Mouse (Mus musculus) right cerebral cortex, postnatal 4 days (tissue): ENCODE results near the gene 2410137M14Rik.
A peak's percentile ranks its signal among the peaks of the same experiment; 100 is the strongest.
"Not testable (repeated sequence)": the region's sequence is repeated elsewhere in the genome, so short reads cannot be mapped to it uniquely, and the experiment has no call there.

ENCODE experiments used
- DNase-seq: peaks from one replicate; pipeline ENCODE4 v3.0.0-alpha.2; 2022

Gene 2410137M14Rik

DNA sequence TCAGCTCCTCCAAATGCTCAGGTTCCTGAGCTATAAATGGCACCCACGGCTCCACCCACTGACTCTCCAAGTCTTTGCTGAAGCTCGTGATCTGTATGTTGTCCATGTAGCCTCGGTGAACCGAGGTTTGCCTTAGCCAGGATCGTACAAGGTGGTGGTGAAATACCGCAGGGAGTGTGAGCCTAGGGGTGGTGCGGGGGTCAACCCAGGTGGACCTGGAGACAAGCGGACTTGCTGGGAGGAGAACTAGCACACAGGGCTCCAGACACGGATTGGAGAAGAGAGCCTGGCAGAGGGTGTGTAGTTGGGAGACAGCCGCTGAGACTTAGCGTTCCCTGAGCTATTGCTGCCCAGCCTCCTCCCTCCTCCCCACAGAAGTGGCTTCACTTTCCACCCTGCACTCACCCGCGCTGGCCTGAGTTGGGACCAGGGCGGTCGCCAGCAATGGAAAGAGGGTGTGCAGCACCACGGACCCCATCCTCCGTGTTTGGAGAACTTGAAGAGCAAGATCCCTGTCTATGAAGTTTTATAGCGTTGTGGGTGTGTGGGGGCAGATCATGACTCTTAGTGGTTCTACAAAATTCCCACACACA lies at the start of gene 2410137M14Rik:
2410137M14Rik (minus strand) TSS at position 17 of the 593 bp plus-strand sequence.
- DNase-seq, result no peak

DNA sequence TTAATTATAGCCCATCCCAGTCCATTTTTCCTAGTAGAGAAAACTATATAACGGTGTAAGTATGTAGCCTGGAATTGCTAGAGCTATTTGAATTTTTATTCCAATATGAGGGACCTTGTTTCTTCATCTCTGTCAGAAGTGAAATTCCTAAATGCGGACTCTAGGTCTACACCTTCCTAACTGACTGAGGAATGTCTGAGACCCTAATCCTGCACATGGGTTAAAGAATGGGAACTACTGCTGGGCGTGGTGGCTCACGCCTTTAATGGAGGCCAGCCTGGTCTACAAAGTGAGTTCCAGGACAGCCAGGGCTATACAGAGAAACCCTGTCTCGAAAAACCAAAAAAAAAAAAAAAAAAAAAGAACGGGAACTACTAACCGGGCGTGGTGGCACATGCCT lies 48.1 kb upstream of the 2410137M14Rik start:
- DNase-seq, result no peak

DNA sequence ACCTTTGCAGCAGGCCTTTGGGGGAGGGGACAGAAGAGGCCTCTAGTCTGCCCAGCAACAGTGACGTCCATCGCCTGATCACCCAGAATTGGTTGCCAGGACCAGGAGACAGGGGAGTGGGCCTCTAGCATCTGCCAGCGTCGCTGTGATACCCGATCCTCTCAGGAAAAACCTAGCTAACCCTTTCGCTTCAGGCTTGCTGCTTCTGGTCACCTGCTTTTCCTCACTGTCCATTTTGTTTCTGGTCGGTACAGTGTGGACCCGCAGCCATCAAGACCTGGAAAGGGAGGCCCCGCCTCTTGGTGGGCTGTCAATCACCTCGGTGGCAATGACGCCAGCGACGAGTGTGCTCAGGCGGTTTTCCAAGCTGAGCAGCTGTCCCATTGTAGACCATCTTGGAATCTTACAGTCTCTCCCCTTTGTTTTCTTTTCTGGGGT lies 47.7 kb upstream of the 2410137M14Rik start:
- DNase-seq, result peak; percentile 89

DNA sequence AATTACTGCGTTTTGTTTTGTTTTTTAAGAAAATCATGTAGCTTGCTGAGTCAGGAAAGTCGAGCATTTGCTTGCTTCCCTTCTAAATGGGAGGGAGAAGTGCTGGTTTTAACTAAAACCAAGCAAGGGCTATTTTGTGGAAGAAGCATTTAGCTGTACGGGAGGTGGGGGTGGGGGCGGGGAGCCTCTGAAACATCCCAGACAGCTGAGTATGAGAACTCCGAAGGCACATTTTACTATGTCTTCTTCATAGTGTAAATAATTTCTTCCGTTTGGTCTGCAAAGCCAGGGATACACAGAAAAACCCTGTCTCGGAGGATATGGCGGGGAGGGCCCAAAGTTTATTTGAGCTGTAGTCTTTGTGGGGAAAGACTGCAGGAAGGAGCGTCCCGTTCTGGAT lies 47.2 kb upstream of the 2410137M14Rik start:
- DNase-seq, result no peak

DNA sequence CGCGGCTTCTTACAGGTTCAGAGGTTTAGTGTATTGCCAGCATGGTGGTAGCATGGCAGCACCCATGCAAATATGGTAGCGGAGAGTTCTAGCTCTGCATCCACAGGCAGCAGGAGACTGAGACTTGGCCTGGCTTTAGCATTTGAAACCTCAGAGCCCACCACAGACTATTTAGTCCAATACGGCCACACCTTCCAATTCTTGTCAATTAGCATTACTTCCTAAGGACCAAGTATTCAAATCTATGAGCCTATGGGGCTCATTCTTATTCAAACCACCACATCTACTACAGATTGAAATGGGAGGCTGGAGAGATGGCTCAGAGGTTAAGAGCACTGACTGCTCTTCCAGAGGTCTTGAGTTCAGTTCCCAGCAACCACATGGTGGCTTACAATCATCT lies 46.4 kb upstream of the 2410137M14Rik start:
- DNase-seq, result no peak

DNA sequence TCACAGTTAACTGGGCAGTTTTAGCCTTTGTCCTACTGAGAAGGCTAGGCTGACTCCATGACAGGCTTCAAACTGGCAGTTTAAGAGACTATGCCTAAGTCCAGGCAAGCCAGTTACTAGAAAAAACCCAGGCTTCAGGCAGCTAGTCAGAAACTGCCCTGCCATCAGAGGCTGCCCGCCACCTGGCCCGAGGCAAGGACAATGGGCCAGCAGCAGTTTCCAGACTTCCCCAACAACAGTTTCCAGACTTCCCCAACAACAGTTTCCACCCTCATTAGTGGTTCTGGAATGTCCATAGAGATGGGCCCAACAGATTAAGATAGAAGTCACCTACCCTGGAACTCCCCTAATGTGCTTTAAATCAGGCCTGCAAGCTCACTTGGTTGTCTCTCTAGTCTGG lies 45.4 kb upstream of the 2410137M14Rik start:
- DNase-seq, result no peak

DNA sequence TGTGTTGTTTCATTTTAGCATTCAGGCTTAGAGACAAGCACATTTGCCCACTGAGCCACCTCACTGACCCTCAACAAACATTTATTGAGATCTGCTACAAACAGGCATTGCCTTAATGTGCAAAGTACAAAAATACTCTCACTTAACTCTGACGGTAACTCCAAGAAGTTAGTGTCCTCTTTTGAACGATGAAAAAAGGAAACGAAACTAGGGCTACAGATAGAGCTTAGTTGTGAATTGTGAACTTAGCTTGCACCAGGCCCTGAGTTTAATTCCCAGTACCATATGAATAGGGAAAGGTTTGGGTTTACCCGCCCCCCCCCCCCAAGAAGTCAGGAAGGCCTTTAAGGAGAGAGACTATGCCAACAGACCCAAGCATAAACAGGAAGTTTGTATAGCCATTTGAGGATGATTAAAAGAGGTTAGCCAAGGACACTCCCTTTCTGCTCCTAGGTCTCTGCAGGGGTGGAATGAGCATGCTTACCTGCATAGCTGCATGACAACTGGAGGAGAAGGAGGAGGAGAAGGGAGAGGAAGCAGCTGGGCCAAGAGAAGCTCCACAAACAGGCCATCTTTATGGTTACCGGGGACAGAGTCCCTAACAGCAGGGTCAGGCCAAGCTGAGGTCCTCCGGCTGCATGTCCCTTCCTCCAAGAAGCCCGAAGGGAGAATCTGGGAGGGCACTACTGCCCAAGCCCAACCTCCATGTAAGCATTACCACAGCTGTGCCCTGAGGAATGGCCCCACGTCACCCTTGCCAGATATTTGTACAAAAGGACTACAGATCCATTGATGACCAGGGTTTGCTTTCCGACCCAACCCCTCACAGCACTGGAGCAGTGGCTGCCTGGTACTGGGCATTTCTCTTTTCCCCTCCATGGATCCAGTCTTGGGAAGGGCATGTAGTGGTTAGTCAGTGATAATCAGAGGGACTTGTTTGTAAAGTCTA lies 41.9 kb upstream of the 2410137M14Rik start, which contains the start of gene Mog:
Mog (minus strand) TSS at position 771 of the 949 bp plus-strand sequence.
- no peak for DNase-seq

DNA sequence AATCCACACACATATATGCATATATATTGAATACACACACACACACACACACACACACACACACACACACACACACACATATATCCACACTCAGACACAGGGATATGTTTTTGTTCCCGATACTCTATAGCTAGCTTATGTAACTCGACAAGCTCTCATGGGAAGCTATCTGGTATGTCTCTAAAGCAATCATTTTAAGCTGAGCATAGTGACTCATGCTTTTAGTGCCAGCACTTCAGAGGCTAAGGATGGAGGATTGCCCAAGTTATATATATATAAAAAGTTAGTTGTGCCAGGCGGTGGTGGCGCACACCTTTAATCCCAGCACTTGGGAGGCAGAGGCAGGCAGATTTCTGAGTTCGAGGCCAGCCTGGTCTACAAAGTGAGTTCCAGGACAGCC lies 38.2 kb upstream of the 2410137M14Rik start:
- not testable (repeated sequence) for DNase-seq

DNA sequence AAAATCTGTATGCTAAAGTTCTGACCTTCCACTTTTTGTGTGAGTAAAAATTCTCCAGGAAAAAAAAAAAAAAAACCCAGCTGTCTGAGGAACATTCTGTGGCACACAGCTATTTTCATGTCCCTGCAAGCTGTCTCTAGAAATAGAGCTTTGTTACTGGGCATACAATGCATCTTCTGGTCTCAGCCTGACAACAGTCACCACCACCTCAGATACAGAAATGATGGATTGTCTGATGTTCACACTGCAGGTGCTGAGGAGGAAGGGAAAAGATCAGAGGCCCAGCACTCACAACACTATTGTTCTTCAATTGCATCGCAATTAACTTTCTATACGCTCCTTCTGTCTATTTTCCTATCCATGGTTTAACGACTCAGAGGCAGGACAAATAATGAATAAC lies 37.3 kb upstream of the 2410137M14Rik start:
- DNase-seq, result no peak

DNA sequence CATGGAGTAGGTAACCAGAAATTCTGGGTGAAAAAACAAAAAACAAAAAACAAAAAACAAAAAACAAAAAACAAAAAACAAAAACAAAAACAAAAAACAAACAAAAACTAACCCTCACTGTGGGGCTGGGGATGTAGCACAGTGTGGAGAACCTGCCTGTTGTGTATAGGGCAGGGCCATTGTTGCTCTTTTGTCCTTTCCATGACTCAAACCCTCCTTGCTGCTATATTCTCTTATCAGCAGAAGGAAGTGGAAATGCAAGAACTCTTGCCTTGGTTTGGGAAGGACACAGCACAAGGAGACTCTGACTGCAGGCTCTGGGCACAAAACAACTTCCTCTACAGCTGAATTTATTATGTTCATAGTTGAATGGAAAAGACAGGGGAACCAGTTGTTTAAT lies 35.3 kb upstream of the 2410137M14Rik start:
- DNase-seq, result no peak

DNA sequence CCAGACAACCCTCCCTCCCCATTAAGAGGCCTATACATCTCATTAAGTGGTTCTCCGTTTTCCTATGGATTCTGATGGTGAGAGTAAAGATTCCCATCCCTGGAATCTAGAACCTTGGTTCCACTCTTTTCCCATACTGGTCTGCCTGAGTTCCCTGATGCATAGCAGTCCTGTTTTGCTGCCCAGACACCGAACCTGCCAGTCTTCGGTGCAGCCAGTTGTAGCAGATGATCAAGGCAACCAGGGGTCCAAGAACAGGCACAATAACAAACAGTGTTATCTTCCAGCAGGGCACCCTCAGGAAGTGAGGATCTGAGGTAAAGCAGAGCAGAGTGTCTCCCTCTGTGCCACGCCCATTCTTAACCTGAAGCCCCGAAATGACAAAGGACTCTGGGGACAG lies 31.1 kb upstream of the 2410137M14Rik start:
- no peak for DNase-seq

DNA sequence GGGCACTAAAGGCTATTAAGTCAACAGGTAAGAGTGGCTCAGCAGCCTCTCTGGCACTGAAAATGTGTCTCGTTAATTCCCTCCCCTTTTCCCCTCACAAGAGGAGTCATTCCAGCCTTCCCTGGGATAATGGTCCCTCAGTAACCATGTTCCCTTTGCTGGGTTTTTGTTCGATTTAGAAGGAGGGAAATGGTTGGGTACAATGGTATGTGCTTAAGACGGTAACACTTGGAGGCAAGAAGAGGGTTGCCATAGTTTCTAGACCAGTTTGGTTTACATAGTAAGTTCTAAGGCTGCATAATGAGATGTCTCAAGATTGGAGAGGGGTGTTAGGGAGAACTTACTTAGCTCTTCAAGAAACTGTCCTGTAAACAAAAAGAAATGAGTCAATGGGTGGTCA lies 30.7 kb upstream of the 2410137M14Rik start:
- no peak for DNase-seq

DNA sequence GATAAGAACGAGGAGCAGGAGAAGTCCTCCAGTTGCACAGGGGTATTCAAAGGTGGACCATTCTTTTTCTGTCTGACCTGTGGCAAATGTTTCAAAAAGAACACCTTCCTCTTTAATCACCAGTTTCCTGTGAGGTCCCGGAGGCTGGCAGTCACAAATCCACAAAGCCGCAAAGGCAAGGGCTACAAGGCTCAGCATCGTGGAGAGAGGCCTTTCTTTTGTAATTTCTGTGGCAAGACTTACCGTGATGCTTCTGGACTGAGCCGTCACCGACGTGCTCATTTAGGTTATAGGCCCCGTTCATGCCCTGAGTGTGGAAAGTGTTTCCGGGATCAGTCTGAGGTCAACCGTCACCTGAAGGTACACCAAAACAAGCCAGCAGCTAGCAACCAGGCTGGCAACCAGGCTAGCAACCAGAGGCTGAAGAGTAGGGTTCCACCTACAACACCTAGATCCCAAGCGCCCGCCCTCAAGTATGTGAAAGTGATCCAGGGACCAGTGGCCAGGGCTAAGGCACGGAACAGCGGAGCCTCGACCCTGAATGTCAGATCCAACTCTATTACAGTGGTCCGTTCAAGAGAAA lies 28.5 kb upstream of the 2410137M14Rik start:
- DNase-seq, result no peak

DNA sequence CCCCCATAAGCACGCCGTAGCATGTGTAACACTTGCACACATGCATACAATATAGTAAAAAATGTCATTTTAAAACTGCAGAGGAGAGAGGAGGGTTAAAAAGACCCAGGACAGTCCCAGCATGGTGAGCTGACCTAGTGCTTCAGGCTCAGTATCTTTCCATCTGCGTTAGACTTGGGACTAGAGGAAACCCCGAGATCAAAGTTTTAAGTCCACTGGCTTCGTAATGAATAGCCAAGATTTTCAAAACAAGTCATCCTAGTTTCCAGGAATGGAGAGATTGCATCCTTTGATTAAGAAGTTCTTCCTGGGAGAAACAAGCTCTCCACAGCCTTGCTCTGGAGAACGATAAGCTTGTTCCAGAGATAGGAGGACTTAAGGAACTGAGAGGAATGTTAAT lies 27.1 kb upstream of the 2410137M14Rik start:
- no peak for DNase-seq

DNA sequence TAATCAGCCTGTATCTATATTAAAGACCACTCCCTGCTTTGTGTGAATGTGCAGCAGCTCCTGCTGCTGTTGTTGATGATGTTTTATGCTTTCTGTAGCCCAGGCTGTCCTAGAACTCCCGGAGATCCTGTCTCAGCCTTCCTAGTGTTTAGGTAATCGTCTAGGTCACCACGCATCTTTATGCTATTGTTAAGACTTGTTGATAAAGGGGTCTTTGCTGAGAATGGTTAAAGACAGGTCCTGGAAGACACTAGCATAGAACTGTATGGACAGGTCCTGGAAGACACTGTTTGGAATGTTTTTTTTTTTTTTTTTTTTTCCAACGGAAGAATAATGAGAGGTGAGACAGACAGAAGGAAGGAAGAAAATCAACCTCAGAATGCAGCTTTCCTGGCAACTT lies 22.3 kb upstream of the 2410137M14Rik start:
- DNase-seq, result no peak

DNA sequence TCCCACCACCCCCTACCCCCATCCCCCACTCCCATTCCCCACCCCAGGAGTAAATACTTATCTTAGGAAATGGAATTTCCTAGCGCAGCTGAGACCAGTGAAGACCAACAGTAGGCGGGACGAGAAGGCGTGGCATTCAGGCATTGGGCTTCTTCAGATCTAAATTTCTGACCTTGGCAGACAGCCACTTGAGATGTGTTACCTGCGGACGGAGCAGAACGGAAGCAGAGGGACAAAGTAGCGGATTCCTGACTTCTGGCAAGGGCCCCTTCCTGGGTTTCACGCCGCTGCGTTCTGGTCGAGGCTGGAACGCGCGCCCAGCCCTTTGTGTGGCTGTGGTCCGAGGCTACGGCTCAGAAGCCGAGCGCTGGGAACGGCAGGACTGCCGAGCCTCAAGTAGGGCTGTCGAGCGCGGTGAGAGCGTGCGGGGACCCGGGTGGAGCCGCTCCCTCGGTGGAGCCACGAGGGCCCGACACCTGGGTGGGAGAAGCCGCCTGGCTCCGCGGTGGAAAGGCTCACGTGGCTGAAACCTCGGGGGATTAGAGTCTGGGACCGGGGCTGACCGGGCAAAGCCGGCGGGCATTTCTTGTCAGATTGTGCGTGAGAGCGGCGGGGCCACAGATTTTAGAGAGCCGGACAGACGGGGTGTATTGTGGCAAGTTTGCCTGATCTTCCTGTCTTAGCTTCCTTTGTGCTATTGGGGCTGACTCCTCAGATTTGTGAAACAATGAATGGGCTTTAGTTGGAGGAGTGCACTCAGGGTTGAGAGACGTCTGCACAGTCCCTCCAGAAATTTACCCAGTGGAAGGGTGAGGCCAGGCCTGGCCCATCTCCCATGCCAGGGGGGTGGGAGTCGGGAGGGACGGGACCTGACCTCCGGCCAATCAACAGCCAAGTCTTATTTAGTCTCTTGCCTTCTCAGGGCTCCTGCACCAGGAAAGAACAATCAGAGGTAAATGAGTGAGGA lies 21.6 kb upstream of the 2410137M14Rik start:
- DNase-seq, result peak; percentile 58

DNA sequence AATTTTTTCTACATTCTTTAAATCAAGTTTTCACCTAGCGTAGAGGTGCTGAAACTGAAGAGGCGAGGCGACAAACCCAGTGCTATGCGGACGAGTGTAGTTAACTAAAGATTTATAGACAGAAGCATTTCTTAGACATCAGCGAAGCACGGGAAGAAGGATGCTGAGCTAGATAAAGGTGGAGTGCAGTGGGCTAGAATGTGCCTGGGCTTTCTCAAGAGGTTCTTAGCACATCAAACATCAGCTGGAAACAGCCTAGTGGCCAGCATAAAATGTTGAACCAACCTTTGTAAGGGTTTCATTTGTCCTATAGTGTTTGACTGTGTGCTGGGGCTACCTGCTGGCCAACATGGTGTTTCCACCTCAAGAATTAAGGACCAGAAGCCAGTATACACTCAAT lies 19.8 kb upstream of the 2410137M14Rik start, which contains the start of gene Zfp57:
Zfp57 (plus strand) TSS at position 301 of the 400 bp plus-strand sequence.
- no peak for DNase-seq

DNA sequence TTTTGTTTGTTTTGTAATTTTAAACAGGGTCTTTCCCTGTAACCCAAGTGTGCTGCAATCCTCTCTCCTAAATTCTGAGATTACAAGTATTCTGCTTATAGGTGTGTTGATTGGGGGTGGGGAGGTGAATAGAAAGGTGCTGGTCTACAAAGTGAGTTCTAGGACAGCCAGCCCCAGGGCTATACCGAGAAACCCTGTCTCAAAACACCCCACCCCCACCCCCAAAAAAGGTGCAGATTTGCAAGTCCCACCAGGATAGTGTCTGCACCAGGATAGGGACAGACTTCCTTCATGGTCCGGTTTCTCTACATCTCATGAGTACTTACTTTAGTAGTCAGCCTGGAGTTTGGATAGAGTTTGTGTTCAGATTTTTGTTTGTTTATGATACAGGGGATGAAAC lies 17.4 kb upstream of the 2410137M14Rik start:
- no peak for DNase-seq

DNA sequence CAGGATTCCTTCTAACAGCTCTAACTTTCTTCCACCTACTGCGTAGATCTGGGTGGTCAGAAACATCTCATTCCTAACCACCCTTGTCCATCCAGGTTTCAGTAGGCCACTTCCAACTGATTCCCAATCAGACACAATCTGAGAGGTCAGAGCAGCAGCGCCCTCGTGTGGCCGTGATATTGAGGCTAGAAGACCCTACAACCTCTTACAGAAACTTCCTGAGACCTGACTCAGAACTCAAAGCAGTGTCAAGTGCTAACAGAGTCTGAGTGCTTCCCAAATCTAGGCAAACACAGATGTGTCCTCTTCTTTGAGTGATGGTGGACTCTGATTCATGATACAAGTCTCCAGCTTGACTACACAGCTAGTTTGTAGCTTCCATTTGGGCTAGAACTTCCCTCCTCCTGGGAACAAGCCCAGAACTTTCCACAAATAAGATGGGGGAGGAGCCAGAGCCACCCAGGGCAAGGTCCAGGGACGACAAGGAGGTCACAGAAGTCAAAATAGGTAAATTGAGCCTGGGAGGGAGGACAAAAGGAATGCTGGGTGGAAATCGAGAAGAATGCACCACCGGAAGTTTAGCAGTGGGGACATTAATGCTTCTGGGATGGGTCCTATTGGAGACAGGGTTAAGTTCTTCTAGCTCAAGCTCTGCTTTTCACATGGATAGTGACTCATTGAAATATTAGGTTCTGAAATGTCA lies 16.1 kb upstream of the 2410137M14Rik start:
- peak; percentile 86 for DNase-seq

DNA sequence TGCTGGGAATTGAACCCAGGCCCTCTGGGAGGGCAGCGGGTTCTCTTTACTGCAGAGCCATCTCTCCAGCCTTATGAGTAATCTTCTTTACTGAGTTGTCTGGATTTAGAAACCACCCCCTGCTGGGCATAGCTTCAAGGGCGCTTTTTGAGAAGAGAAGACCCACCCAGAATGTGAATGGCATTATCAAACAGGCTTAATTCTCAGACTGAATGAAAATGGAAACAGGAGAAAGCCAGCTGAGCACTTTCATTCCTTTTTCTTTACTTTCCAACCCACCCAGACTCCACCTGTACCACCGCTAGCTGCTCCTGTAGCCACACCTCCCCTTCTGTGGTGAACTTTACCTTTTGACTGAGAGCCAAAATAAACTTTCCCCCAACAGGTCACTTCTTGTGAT lies 14.4 kb upstream of the 2410137M14Rik start:
- DNase-seq, result no peak

DNA sequence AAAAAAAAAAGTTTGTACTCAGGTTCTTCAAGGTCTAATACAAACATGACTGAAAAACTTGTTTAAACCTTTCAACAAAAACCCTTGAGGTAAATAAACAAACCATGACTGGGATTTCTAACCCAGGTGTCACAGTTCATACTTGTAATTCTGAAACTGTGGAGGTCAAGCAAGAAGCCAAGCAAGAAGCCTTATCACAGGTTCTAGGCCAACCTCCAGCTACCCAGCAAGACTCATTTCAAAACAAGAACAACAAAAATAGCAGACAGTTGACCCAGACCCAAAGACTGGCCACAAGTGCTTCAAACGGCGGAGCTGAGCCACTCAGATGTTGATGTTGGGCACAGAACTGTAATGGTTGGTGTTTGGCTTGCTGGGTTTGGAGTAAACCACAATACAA lies 13.5 kb upstream of the 2410137M14Rik start:
- DNase-seq, result no peak
